Comparison of ENCODE assay signal across 8 mouse cellular contexts in the genomic region with DNA sequence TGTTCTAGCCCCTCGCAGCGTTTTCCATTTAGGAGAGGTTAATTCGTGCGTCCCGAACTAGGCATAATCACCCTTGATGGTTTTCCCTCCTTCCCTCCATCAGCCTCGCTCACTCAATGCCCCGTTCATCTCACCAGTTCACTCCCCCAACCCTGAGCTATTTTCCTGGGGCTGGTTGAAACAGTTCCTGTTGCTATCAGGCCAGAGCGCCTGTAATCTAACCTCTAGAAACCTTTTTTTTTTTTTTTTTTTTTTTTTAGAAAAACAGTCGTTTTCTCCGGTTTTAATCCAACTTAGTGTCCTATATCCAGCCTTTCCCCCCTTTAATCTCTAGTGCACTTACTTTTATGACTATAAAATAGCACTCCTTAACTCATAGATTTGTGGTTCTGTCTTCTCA. TPM values are rescaled to one million over a fixed set of nuclear protein-coding genes. Genes with fewer than 3 reads are reported as not detected.
A peak's percentile ranks its signal among the peaks of the same experiment; 100 is the strongest.
DNase-seq lines count a peak whose midpoint lies in the region; ATAC-seq and TF ChIP-seq lines count a peak whose summit lies in the region.

No protein-coding gene starts in this region.

- peaks cover 15% of the 10 kb centered on the region for H3K4me1 ChIP-seq in heart, embryonic 12.5 days (replicated peaks)
- H3K4me1 ChIP-seq in E14TG2a.4 (replicated peaks; ENCODE audit: low read depth, low read length), result peaks cover 37% of the 10 kb centered on the region
- peaks cover 17% of the 10 kb centered on the region for H3K4me1 ChIP-seq in forebrain, embryonic 13.5 days
- H3K4me1 ChIP-seq in liver, embryonic 14.5 days (replicated peaks; ENCODE audit: control insufficient read depth in 2 of 2, insufficient read depth in 2 of 2, low read length in 1 of 2), result peaks cover 27 to 35% of the 10 kb centered on the region in 2 experiments

- peak overlapping the region; percentile 72 for H3K9ac ChIP-seq in heart, embryonic 12.5 days
- H3K9ac ChIP-seq in forebrain, embryonic 13.5 days, result peak overlapping the region; percentile 69
- H3K9ac ChIP-seq in liver, embryonic 14.5 days (replicated peaks), result peak overlapping the region; percentile 91

- H3K4me3 ChIP-seq in heart, embryonic 12.5 days, result peak overlapping the region; percentile 73
- H3K4me3 ChIP-seq in E14TG2a.4 (replicated peaks; ENCODE audit: low read length), result peak overlapping the region; percentile 89
- peak overlapping the region; percentile 65 for H3K4me3 ChIP-seq in forebrain, embryonic 13.5 days
- H3K4me3 ChIP-seq in liver, embryonic 14.5 days (ENCODE audit: insufficient read depth in 1 of 2, low read depth in 2 of 2, low read length in 2 of 2), result peak overlapping the region; percentile 90 to 93

- TF ChIP-seq CTCF in E14TG2a.4 (conservative IDR thresholded peaks at IDR 0.05; ENCODE audit: low read length), result no peak
- no peak for TF ChIP-seq CTCF in liver, embryonic 14.5 days (IDR thresholded peaks at IDR 0.05; ENCODE audit: low read depth)

- WGBS in heart, embryonic 12.5 days, result 3% methylated on average over 10 of the region's 10 CpGs
- WGBS in forebrain, embryonic 13.5 days, result 4% methylated on average over 10 of the region's 10 CpGs
- 3% methylated on average over 10 of the region's 10 CpGs for WGBS in liver, embryonic 14.5 days (ENCODE audit: insufficient replicate concordance)

- H3K36me3 ChIP-seq in heart, embryonic 12.5 days, result no peaks in the 10 kb centered on the region
- no peaks in the 10 kb centered on the region for H3K36me3 ChIP-seq in E14TG2a.4 (ENCODE audit: insufficient read depth, low read length)
- no peaks in the 10 kb centered on the region for H3K36me3 ChIP-seq in forebrain, embryonic 13.5 days (ENCODE audit: poor library complexity, severe bottlenecking)
- no peaks in the 10 kb centered on the region for H3K36me3 ChIP-seq in liver, embryonic 14.5 days (replicated peaks; ENCODE audit: control insufficient read depth, insufficient read depth, low read depth)

- no peak for ATAC-seq in heart, embryonic 12.5 days (ENCODE audit: insufficient number of reproducible peaks, low FRiP score)
- no peak for ATAC-seq in forebrain, embryonic 13.5 days
- ATAC-seq in liver, embryonic 14.5 days (ENCODE audit: insufficient read depth), result no peak

- H3K9me3 ChIP-seq in heart, embryonic 12.5 days (replicated peaks), result no peaks in the 10 kb centered on the region
- no peaks in the 10 kb centered on the region for H3K9me3 ChIP-seq in E14TG2a.4 (ENCODE audit: low read length)
- no peaks in the 10 kb centered on the region for H3K9me3 ChIP-seq in forebrain, embryonic 13.5 days (replicated peaks)
- H3K9me3 ChIP-seq in liver, embryonic 14.5 days (ENCODE audit: control insufficient read depth, low read length), result no peaks in the 10 kb centered on the region

- H3K27ac ChIP-seq in heart, embryonic 12.5 days (ENCODE audit: poor library complexity, severe bottlenecking), result peak overlapping the region; percentile 93
- H3K27ac ChIP-seq in forebrain, embryonic 13.5 days, result no peak overlapping the region
- H3K27ac ChIP-seq in liver, embryonic 14.5 days, result peak overlapping the region; percentile 80

- no peak for DNase-seq in heart, postnatal 4 days
- DNase-seq in liver, embryonic 14.5 days (ENCODE audit: low read depth in 3 of 3, low spot score in 3 of 3), result no peak
- no peak for DNase-seq in ovary, postnatal 10 days (ENCODE audit: low spot score)
- no peak for DNase-seq in cerebellum, adult 11 months
- DNase-seq in natural killer cell, adult 2 months (ENCODE audit: low spot score in 2 of 2), result no peak

- no peak for TF ChIP-seq EP300 in liver, embryonic 14.5 days (IDR thresholded peaks at IDR 0.05; ENCODE audit: low read depth)

- H3K27me3 ChIP-seq in heart, embryonic 12.5 days (replicated peaks), result no peaks in the 10 kb centered on the region
- no peaks in the 10 kb centered on the region for H3K27me3 ChIP-seq in E14TG2a.4 (ENCODE audit: insufficient read depth, low read length)
- 0 out of 2 replicates have a peak, but pooled peaks cover 3% of the 10 kb centered on the region for H3K27me3 ChIP-seq in forebrain, embryonic 13.5 days
- H3K27me3 ChIP-seq in liver, embryonic 14.5 days (ENCODE audit: control insufficient read depth, insufficient read depth, low read length), result no peaks in the 10 kb centered on the region

- peak overlapping the region; percentile 89 for H3K4me2 ChIP-seq in heart, embryonic 12.5 days
- peak overlapping the region; percentile 85 for H3K4me2 ChIP-seq in forebrain, embryonic 13.5 days
- H3K4me2 ChIP-seq in liver, embryonic 14.5 days (ENCODE audit: low read depth), result peak overlapping the region; percentile 98

RNA-seq across cellular contexts. Expression of a gene that starts 0.8 kb away (rescaled TPM):
- polyA plus RNA-seq in heart, embryonic 12.5 days (2016; fragmentation: Nextera tagmentation; extraction: Ambion mirVana), result 1.9 and 2.3 TPM in 2 replicates
- 1 to 10 TPM; 2.4 to 2.8 TPM for total RNA-seq in heart, postnatal 4 days (2021)
- polyA plus RNA-seq in forebrain, embryonic 13.5 days (2015; fragmentation: Nextera tagmentation; extraction: Ambion mirVana), result 2.5 and 2.6 TPM in 2 replicates
- polyA plus RNA-seq in liver, embryonic 14.5 days (2012; rRNA removed), result 2.3 and 2.9 TPM in 2 replicates
- 1.1 and 1.6 TPM in 2 replicates for polyA plus RNA-seq in liver, embryonic 14.5 days (2014; fragmentation: Nextera tagmentation; extraction: Ambion mirVana)

RNA-seq across cellular contexts. Expression of a gene that starts 38.4 kb away (rescaled TPM):
- 21.8 and 24.9 TPM in 2 replicates for polyA plus RNA-seq in heart, embryonic 12.5 days (2016; fragmentation: Nextera tagmentation; extraction: Ambion mirVana)
- 10 to 100 TPM; 32.4 to 34.9 TPM for total RNA-seq in heart, postnatal 4 days (2021)
- polyA plus RNA-seq in forebrain, embryonic 13.5 days (2015; fragmentation: Nextera tagmentation; extraction: Ambion mirVana), result 13.8 and 15.4 TPM in 2 replicates
- 2.6 and 3.7 TPM in 2 replicates for polyA plus RNA-seq in liver, embryonic 14.5 days (2012; rRNA removed)
- polyA plus RNA-seq in liver, embryonic 14.5 days (2014; fragmentation: Nextera tagmentation; extraction: Ambion mirVana), result 4.1 and 5.4 TPM in 2 replicates
